Comparison of ENCODE assay signal across 9 mouse cellular contexts in genomic region chr1:132562337-132562795, GRCm38 (mm10). TPM values are rescaled to one million over a fixed set of nuclear protein-coding genes. Genes with fewer than 3 reads are reported as not detected.
DNase-seq lines count a peak whose midpoint lies in the region; ATAC-seq lines count a peak whose summit lies in the region.
"Had no signal": no experiment of that assay in that cellular context is flagged by ENCODE, and none has a peak within 500 bp of the region (broad histone marks: within the 10 kb centered on the region; RNA-seq: fewer than 3 reads in every experiment).

No protein-coding gene starts in this region.

- WGBS in forebrain, embryonic 10.5 days, result 53% methylated on average over 10 of the region's 10 CpGs
- WGBS in forebrain, embryonic 15.5 days, result 17% methylated on average over 10 of the region's 10 CpGs
- WGBS in neural tube, embryonic 12.5 days, result 4% methylated on average over 10 of the region's 10 CpGs

- H3K27me3 ChIP-seq in forebrain, embryonic 10.5 days (ENCODE audit: poor library complexity, severe bottlenecking), result peaks cover 26% of the 10 kb centered on the region; the same call in 1 of the 2 replicates
- no peaks in the 10 kb centered on the region for H3K27me3 ChIP-seq in forebrain, embryonic 15.5 days
- no peaks in the 10 kb centered on the region for H3K27me3 ChIP-seq in neural tube, embryonic 12.5 days (replicated peaks)

- no peak for DNase-seq in forebrain, embryonic 10.5 days (ENCODE audit: extremely low spot score, low spot score)
- DNase-seq in mesoderm, embryonic 11.5 days (ENCODE audit: low read depth, low spot score), result peak; percentile 67
- DNase-seq in liver, result no peak
- DNase-seq in gastrocnemius, adult 18-20 months (ENCODE audit: low spot score), result no peak
- no peak for DNase-seq in heart, adult 8-10 months (ENCODE audit: low spot score)
- DNase-seq: cerebellum, adult 2 months; spleen, adult 18-20 months had no signal

- peaks cover 46% of the 10 kb centered on the region for H3K4me1 ChIP-seq in forebrain, embryonic 10.5 days
- H3K4me1 ChIP-seq in forebrain, embryonic 15.5 days, result peaks cover 52% of the 10 kb centered on the region
- peaks cover 48% of the 10 kb centered on the region for H3K4me1 ChIP-seq in neural tube, embryonic 12.5 days

- ATAC-seq in forebrain, embryonic 15.5 days (replicated peaks), result peak; percentile 34; the same call in 1 of the 2 replicates
- ATAC-seq in neural tube, embryonic 12.5 days (ENCODE audit: low FRiP score, low read depth), result peak; percentile 63

- peak overlapping the region; percentile 6; the same call in 1 of the 2 replicates for H3K27ac ChIP-seq in forebrain, embryonic 10.5 days
- H3K27ac ChIP-seq in forebrain, embryonic 15.5 days (replicated peaks), result peak overlapping the region; percentile 81
- peak overlapping the region; percentile 71 for H3K27ac ChIP-seq in neural tube, embryonic 12.5 days

- H3K4me3 ChIP-seq in forebrain, embryonic 10.5 days, result no peak overlapping the region
- H3K4me3 ChIP-seq in forebrain, embryonic 15.5 days, result no peak overlapping the region
- H3K4me3 ChIP-seq in neural tube, embryonic 12.5 days, result no peak overlapping the region

- no peaks in the 10 kb centered on the region for H3K9me3 ChIP-seq in forebrain, embryonic 10.5 days
- H3K9me3 ChIP-seq in forebrain, embryonic 15.5 days, result no peaks in the 10 kb centered on the region
- H3K9me3 ChIP-seq in neural tube, embryonic 12.5 days, result no peaks in the 10 kb centered on the region

- no peak overlapping the region for H3K9ac ChIP-seq in forebrain, embryonic 15.5 days (replicated peaks)
- H3K9ac ChIP-seq in neural tube, embryonic 12.5 days, result no peak overlapping the region

- H3K4me2 ChIP-seq in forebrain, embryonic 15.5 days (replicated peaks), result no peak overlapping the region
- H3K4me2 ChIP-seq in neural tube, embryonic 12.5 days (replicated peaks), result no peak overlapping the region

- no peaks in the 10 kb centered on the region for H3K36me3 ChIP-seq in forebrain, embryonic 10.5 days (replicated peaks)
- H3K36me3 ChIP-seq in forebrain, embryonic 15.5 days, result no peaks in the 10 kb centered on the region
- H3K36me3 ChIP-seq in neural tube, embryonic 12.5 days, result no peaks in the 10 kb centered on the region

RNA-seq across cellular contexts. Expression of gene Cntn2, which starts 19.3 kb away (rescaled TPM):
- 2.8 and 5.5 TPM in 2 replicates for polyA plus RNA-seq in forebrain, embryonic 10.5 days (2016; fragmentation: Nextera tagmentation; extraction: Ambion mirVana)
- polyA plus RNA-seq in forebrain, embryonic 15.5 days (2015; fragmentation: Nextera tagmentation; extraction: Ambion mirVana), result 117 and 137 TPM in 2 replicates
- polyA plus RNA-seq in neural tube, embryonic 12.5 days (2016; fragmentation: Nextera tagmentation; extraction: Ambion mirVana), result 82.3 and 104 TPM in 2 replicates
- total RNA-seq in gastrocnemius, adult 18-20 months (2021), result under 1 TPM in 1 of 2 experiments, not detected in 1; 0.11 TPM
- total RNA-seq in heart, adult 8-10 months (2022), result 1 to 10 TPM; 2.7 to 4.6 (median 3.5) TPM

RNA-seq across cellular contexts. Expression of gene Tmem81, which starts 56.3 kb away (rescaled TPM):
- polyA plus RNA-seq in forebrain, embryonic 10.5 days (2016; fragmentation: Nextera tagmentation; extraction: Ambion mirVana), result 1.4 and 1.5 TPM in 2 replicates
- polyA plus RNA-seq in forebrain, embryonic 15.5 days (2015; fragmentation: Nextera tagmentation; extraction: Ambion mirVana), result 1.3 and 1.5 TPM in 2 replicates
- 1.2 TPM in 2 replicates for polyA plus RNA-seq in neural tube, embryonic 12.5 days (2016; fragmentation: Nextera tagmentation; extraction: Ambion mirVana)
- 1 to 10 TPM; 1.1 to 1.4 TPM for total RNA-seq in gastrocnemius, adult 18-20 months (2021)
- total RNA-seq in heart, adult 8-10 months (2022), result 1 to 10 TPM; 1.5 to 2.6 (median 1.8) TPM

Comparison
In these comparisons a context has a peak if more than half of its experiments do, and no peak if none do; other contexts are left out.
1. RNA of gene Cntn2, which starts 19.3 kb away (polyA plus RNA-seq): 117 to 137 TPM in forebrain, embryonic 15.5 days and 82.3 to 104 TPM in neural tube, embryonic 12.5 days; 2.8 to 5.5 TPM in forebrain, embryonic 10.5 days; every median in the first group is over 10 times any median in the second.
2. H3K27ac ChIP-seq: peak in every context shown above with its lines; median percentile 81 in forebrain, embryonic 15.5 days; 71 in neural tube, embryonic 12.5 days; 6 in forebrain, embryonic 10.5 days.